Mouse (Mus musculus) gonadal fat pad, adult 2 months (tissue): ENCODE measurements at regions not wholly inside any gene's neighbourhood (a gene's known extent, or its start where the extent isn't known, plus 50 kb on each side); places are given as distances from the start of the nearest gene placed in this dataset.

Experiments
- DNase-seq: peaks from one replicate; pipeline ENCODE4 v3.0.0-alpha.2; 2012; ENCODE audit warnings: low read depth

- no peak for DNase-seq
Observed at GRCm38 (mm10) chr17:72782775-72783174, 53.5 kb upstream of the Ypel5 start.

GRCm38 (mm10) chr17:72781786-72782185, 54.5 kb upstream of the Ypel5 start:
- DNase-seq: no peak

- DNase-seq: no peak
Observed at GRCm38 (mm10) chr17:72768266-72768665, 68.0 kb upstream of the Ypel5 start.

GRCm38 (mm10) chr17:72760937-72761336, 75.3 kb upstream of the Ypel5 start:
- DNase-seq: no peak

GRCm38 (mm10) chr17:72746411-72746810, 89.8 kb upstream of the Ypel5 start:
- no peak for DNase-seq

GRCm38 (mm10) chr17:72733006-72733405, 103.2 kb upstream of the Ypel5 start:
- no peak for DNase-seq

GRCm38 (mm10) chr17:72731691-72732090, 104.6 kb upstream of the Ypel5 start:
- DNase-seq: no peak

- no peak for DNase-seq
Observed at GRCm38 (mm10) chr17:72731175-72731574, 105.1 kb upstream of the Ypel5 start.

GRCm38 (mm10) chr17:72720753-72721152, 115.5 kb upstream of the Ypel5 start:
- no peak for DNase-seq

- DNase-seq: no peak
Observed at GRCm38 (mm10) chr17:72719618-72720017, 115.2 kb upstream of the Alk start.

- DNase-seq: no peak
Observed at GRCm38 (mm10) chr17:72691630-72692029, 87.2 kb upstream of the Alk start.

- no peak for DNase-seq
Observed at GRCm38 (mm10) chr17:72689606-72690005, 85.2 kb upstream of the Alk start.

- no peak for DNase-seq
Observed at GRCm38 (mm10) chr17:72688800-72689199, 84.4 kb upstream of the Alk start.

- no peak for DNase-seq
Observed at GRCm38 (mm10) chr17:72674658-72675057, 70.2 kb upstream of the Alk start.

- no peak for DNase-seq
Observed at GRCm38 (mm10) chr17:72672010-72672409, 67.6 kb upstream of the Alk start.

- no peak for DNase-seq
Observed at GRCm38 (mm10) chr17:72666961-72667360, 62.5 kb upstream of the Alk start.

- DNase-seq: peak; percentile 42
Observed at GRCm38 (mm10) chr17:72661678-72662077, 57.3 kb upstream of the Alk start.

- DNase-seq: no peak
Observed at GRCm38 (mm10) chr17:72658744-72659143, 54.3 kb upstream of the Alk start.

GRCm38 (mm10) chr17:72657826-72658225, 53.4 kb upstream of the Alk start:
- no peak for DNase-seq
